Comparison of ENCODE assay signal across 10 mouse cellular contexts in genomic region chr2:157750926-157751588, GRCm38 (mm10). TPM values are rescaled to one million over a fixed set of nuclear protein-coding genes. Genes with fewer than 3 reads are reported as not detected.
DNase-seq lines count a peak whose midpoint lies in the region; ATAC-seq and TF ChIP-seq lines count a peak whose summit lies in the region.
"Had no signal": no experiment of that assay in that cellular context is flagged by ENCODE, and none has a peak within 500 bp of the region (broad histone marks: within the 10 kb centered on the region; RNA-seq: fewer than 3 reads in every experiment).

No protein-coding gene starts in this region.

- peak; percentile 59 for ATAC-seq in lung, embryonic 16.5 days (ENCODE audit: low read depth)
- 0 out of 2 replicates have a peak, but pooled peaks have one; percentile 22 for ATAC-seq in stomach, embryonic 15.5 days (ENCODE audit: insufficient read depth, low FRiP score, low read depth)

- H3K9me3 ChIP-seq in lung, embryonic 16.5 days (ENCODE audit: control insufficient read depth, low read length), result no peaks in the 10 kb centered on the region
- no peaks in the 10 kb centered on the region for H3K9me3 ChIP-seq in stomach, embryonic 15.5 days
- H3K9me3 ChIP-seq: limb, embryonic 13.5 days had no signal

- DNase-seq in gastrocnemius, adult 2 months, result no peak
- DNase-seq in gastrocnemius, adult 8-10 months (ENCODE audit: low spot score in 2 of 2), result no peak
- DNase-seq in ovary, postnatal 10 days (ENCODE audit: low spot score), result peak; percentile 13
- no peak for DNase-seq in ovary, adult 18-20 months (ENCODE audit: low spot score)
- no peak for DNase-seq in thymus, postnatal 10 days (ENCODE audit: low spot score in 2 of 2)
- no peak for DNase-seq in thymus, postnatal 36 days

- no peak overlapping the region for H3K4me2 ChIP-seq in lung, embryonic 16.5 days (ENCODE audit: low read depth, low read length)
- no peak overlapping the region for H3K4me2 ChIP-seq in stomach, embryonic 15.5 days
- H3K4me2 ChIP-seq: limb, embryonic 13.5 days had no signal

- no peaks in the 10 kb centered on the region for H3K27me3 ChIP-seq in lung, embryonic 16.5 days (ENCODE audit: control insufficient read depth, insufficient read depth, low read depth, low read length)
- H3K27me3 ChIP-seq in stomach, embryonic 15.5 days (replicated peaks), result no peaks in the 10 kb centered on the region
- H3K27me3 ChIP-seq: limb, embryonic 13.5 days had no signal

- no peaks in the 10 kb centered on the region for H3K36me3 ChIP-seq in lung, embryonic 16.5 days (ENCODE audit: control insufficient read depth, insufficient read depth, low read length)
- H3K36me3 ChIP-seq in stomach, embryonic 15.5 days, result no peaks in the 10 kb centered on the region
- H3K36me3 ChIP-seq: limb, embryonic 13.5 days had no signal

- H3K4me3 ChIP-seq in gastrocnemius, adult 2 months, result no peak overlapping the region
- H3K4me3 ChIP-seq in lung, embryonic 16.5 days (ENCODE audit: low read length), result no peak overlapping the region
- no peak overlapping the region for H3K4me3 ChIP-seq in stomach, embryonic 15.5 days (replicated peaks)
- H3K4me3 ChIP-seq: erythroblast, embryonic 14.5 days; limb, embryonic 13.5 days had no signal

- peaks cover 20% of the 10 kb centered on the region for H3K4me1 ChIP-seq in lung, embryonic 16.5 days (replicated peaks; ENCODE audit: control insufficient read depth, insufficient read depth, low read length)
- H3K4me1 ChIP-seq in stomach, embryonic 15.5 days, result peaks cover 5% of the 10 kb centered on the region

- TF ChIP-seq CTCF in gastrocnemius, adult 2 months (IDR thresholded peaks at IDR 0.05), result no peak

- intact Hi-C loops in gastrocnemius, adult 2 months (cut with DNase I), result no loop called here

- 40% methylated on average over 12 of the region's 12 CpGs for WGBS in lung, embryonic 16.5 days
- WGBS in stomach, embryonic 15.5 days, result 62% methylated on average over 12 of the region's 12 CpGs

- H3K27ac ChIP-seq in gastrocnemius, adult 2 months, result peak overlapping the region; percentile 51
- H3K27ac ChIP-seq in lung, embryonic 16.5 days (ENCODE audit: low read length), result peak overlapping the region; percentile 50
- no peak overlapping the region for H3K27ac ChIP-seq in stomach, embryonic 15.5 days
- H3K27ac ChIP-seq: limb, embryonic 13.5 days had no signal

- H3K9ac ChIP-seq in lung, embryonic 16.5 days (ENCODE audit: low read length), result no peak overlapping the region
- H3K9ac ChIP-seq in stomach, embryonic 15.5 days, result no peak overlapping the region
- H3K9ac ChIP-seq: limb, embryonic 13.5 days had no signal

RNA-seq across cellular contexts. Expression of gene Ctnnbl1, which starts 13.9 kb away (rescaled TPM):
- 1 to 10 TPM; 7.9 to 9.8 TPM for total RNA-seq in gastrocnemius, adult 2 months (2021)
- 10 to 100 TPM in 3 of 4 experiments, 1 to 10 TPM in 1; 9.3 to 12.8 (median 11.1) TPM for total RNA-seq in gastrocnemius, adult 8-10 months (2022)
- 51.7 and 54.7 TPM in 2 replicates for polyA plus RNA-seq in lung, embryonic 16.5 days (2015; fragmentation: Nextera tagmentation; extraction: Ambion mirVana)
- polyA plus RNA-seq in stomach, embryonic 15.5 days (2015; fragmentation: Nextera tagmentation; extraction: Ambion mirVana), result 45.5 and 47.0 TPM in 2 replicates
